Mouse (Mus musculus): Measurements from ENCODE around the gene Sema4b. TPM values are rescaled to one million over a fixed set of nuclear protein-coding genes. Genes with fewer than 3 reads are reported as not detected.

The Sema4b gene
- 15.1 and 15.9 TPM in 2 replicates for polyA plus RNA-seq (2016; fragmentation: Nextera tagmentation; extraction: Ambion mirVana)

DNA sequence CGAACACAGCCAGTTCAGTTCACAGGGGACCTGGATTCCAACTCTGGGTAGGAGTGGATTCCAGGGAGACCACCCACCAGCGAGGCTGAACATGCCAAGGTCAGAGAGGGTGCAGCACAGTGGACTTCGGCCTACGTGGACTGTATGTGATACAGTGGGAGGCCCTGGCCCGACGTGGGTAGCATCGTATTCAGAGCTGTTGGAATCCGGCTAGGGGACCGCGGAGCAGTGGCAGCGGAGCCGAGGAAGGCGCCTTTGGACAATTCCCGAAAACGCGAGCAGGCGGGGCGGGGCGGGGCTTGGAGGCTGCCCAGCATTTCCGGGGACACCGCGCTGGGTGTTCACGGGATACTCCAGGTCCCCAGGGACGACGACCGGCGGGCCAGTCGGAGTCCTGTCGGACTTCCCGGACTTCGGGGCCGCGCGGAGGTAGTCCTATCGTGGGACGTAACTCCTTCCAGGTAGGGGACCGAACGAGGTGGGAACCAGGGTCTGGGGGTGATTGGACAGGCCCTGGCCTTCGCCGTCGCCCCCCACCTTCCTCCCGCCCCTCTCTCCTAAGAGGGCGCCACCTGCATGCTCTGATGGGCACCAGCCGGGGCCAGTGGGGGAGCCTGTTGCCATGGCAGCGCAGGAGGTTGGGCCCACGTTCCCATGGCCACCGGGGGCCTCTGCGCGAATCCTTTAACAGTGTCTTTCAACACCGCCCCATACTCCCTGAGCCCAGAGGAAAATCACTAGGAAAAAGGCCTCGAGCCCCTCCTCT is at the start of gene Sema4b:
Sema4b (plus strand) TSS at position 311 of the 766 bp plus-strand sequence.
- Histone ChIP-seq H3K9me3 (no peaks in the 10 kb centered on the region), H3K4me3 (peak within 1 kb of the TSS; percentile 64), H3K27ac (peak within 1 kb of the TSS; percentile 97), H3K36me3 (replicated peaks) (peaks cover 6% of the 10 kb centered on the region; the same call in 1 of the 2 replicates), H3K27me3 (ENCODE audit: poor library complexity, severe bottlenecking) (no peaks in the 10 kb centered on the region), H3K4me1 (peaks cover 78% of the 10 kb centered on the region)
- WGBS: under 1% methylated on average over 51 of the region's 51 CpGs
- DNase-seq (ENCODE audit: extremely low spot score, low spot score): peak; percentile 95

DNA sequence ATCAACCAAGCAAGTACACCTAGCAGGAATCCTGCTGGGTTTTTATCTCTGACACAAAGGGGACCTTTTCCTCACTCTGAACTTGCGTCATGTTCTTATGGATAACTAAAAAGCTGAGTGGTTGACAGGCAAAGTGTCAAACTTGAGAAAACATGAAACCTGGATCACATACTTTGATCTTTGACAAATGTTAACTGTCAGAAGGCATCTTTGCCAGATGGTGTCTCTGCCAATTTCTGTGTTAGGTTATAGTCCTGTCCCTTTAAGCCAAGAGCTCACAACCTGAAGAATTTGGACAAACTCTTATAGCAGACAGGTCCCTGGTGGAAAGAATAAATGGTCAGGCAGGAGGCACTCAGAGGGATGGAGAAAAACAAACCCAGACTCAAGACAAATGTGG is 48.3 kb upstream of the Sema4b start:
- no peak overlapping the region for H3K4me3 ChIP-seq
- no peak for DNase-seq (ENCODE audit: extremely low spot score, low spot score)
- no peaks in the 10 kb centered on the region for H3K36me3 ChIP-seq (replicated peaks)
- WGBS: 76% methylated on average over 1 of the region's 1 CpGs
- H3K9me3 ChIP-seq: peaks cover 11% of the 10 kb centered on the region; the same call in 1 of the 2 replicates
- no peak overlapping the region for H3K27ac ChIP-seq
- H3K27me3 ChIP-seq (ENCODE audit: poor library complexity, severe bottlenecking): no peaks in the 10 kb centered on the region
- peaks cover 28% of the 10 kb centered on the region for H3K4me1 ChIP-seq

DNA sequence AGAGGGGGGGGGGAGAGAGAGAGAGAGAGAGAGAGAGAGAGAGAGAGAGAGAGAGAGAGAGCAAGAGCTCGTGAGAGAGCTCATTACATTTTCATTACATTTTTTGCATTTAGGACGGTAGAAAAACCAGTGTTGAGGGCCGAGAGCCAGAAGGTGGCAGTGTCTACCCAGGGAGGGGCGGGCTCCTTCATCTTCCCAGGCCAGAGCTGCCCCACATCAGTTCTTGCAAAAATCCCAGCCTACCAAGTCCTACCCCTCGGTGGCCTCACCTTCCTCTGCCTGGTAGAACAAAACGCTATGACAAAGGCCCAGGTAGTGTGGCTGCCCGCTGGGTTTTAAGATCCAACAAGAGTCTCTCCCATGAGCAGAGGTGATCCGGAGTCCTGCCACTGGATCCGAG is 45.8 kb upstream of the Sema4b start:
- Histone ChIP-seq H3K4me1 (peaks cover 30% of the 10 kb centered on the region), H3K4me3 (no peak overlapping the region), H3K9me3 (peaks cover 11% of the 10 kb centered on the region; the same call in 1 of the 2 replicates), H3K27me3 (ENCODE audit: poor library complexity, severe bottlenecking) (no peaks in the 10 kb centered on the region), H3K27ac (peak overlapping the region; percentile 68), H3K36me3 (replicated peaks) (no peaks in the 10 kb centered on the region)
- peak; percentile 78 for DNase-seq (ENCODE audit: extremely low spot score, low spot score)
- WGBS: 14% methylated on average over 9 of the region's 9 CpGs

GRCm38 (mm10) chr7:80143331-80144273 is 43.0 kb upstream of the Sema4b start:
- H3K27ac ChIP-seq: peak overlapping the region; percentile 48
- WGBS: 51% methylated on average over 22 of the region's 22 CpGs
- DNase-seq (ENCODE audit: extremely low spot score, low spot score): no peak

GRCm38 (mm10) chr7:80144695-80145094 is 41.9 kb upstream of the Sema4b start:
- Histone ChIP-seq H3K4me1 (peaks cover 33% of the 10 kb centered on the region), H3K36me3 (replicated peaks) (no peaks in the 10 kb centered on the region), H3K4me3 (no peak overlapping the region), H3K27ac (no peak overlapping the region), H3K9me3 (no peaks in the 10 kb centered on the region), H3K27me3 (ENCODE audit: poor library complexity, severe bottlenecking) (no peaks in the 10 kb centered on the region)
- 90% methylated on average over 7 of the region's 7 CpGs for WGBS
- no peak for DNase-seq (ENCODE audit: extremely low spot score, low spot score)

More at GRCm38 (mm10) chr7:80143331-80144273, 43.0 kb upstream of the Sema4b start:
- H3K9me3 ChIP-seq: no peaks in the 10 kb centered on the region
- H3K4me1 ChIP-seq: peaks cover 30% of the 10 kb centered on the region
- no peaks in the 10 kb centered on the region for H3K36me3 ChIP-seq (replicated peaks)
- H3K4me3 ChIP-seq: no peak overlapping the region
- H3K27me3 ChIP-seq (ENCODE audit: poor library complexity, severe bottlenecking): no peaks in the 10 kb centered on the region

- Histone ChIP-seq H3K27me3 (ENCODE audit: poor library complexity, severe bottlenecking) (no peaks in the 10 kb centered on the region), H3K4me1 (peaks cover 23% of the 10 kb centered on the region), H3K27ac (no peak overlapping the region), H3K4me3 (no peak overlapping the region), H3K36me3 (replicated peaks) (no peaks in the 10 kb centered on the region), H3K9me3 (no peaks in the 10 kb centered on the region)
- 94% methylated on average over 8 of the region's 8 CpGs for WGBS
- no peak for DNase-seq (ENCODE audit: extremely low spot score, low spot score)
These were observed 40.6 kb upstream of the Sema4b start for GRCm38 (mm10) chr7:80146077-80146476.

DNA sequence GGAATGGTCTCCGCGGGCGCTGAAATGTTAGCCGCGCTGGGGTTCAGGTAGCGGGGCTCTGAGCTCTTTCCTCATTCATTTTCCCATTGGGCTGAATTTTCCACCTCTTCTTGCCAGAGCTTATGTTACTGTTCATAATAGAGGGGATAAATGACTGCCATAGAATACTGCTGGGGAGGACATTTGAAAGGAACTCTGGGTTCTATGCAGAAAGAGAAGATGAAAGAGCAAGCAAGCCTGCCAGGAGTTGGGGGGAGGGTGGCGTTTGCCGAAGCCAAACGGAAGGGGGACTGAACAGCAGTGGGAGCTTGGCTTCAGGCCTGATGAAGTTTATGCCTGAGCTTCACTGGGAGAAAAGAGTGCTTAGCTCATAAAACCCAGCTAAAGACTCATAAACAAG is 37.3 kb upstream of the Sema4b start:
- Histone ChIP-seq H3K27ac (0 out of 2 replicates have a peak overlapping the region, but pooled peaks have one; percentile 1), H3K4me3 (no peak overlapping the region), H3K4me1 (peaks cover 9% of the 10 kb centered on the region), H3K27me3 (ENCODE audit: poor library complexity, severe bottlenecking) (no peaks in the 10 kb centered on the region), H3K9me3 (no peaks in the 10 kb centered on the region), H3K36me3 (replicated peaks) (no peaks in the 10 kb centered on the region)
- WGBS: 71% methylated on average over 9 of the region's 9 CpGs
- no peak for DNase-seq (ENCODE audit: extremely low spot score, low spot score)

- Histone ChIP-seq H3K4me3 (no peak overlapping the region), H3K27ac (no peak overlapping the region), H3K9me3 (no peaks in the 10 kb centered on the region), H3K27me3 (ENCODE audit: poor library complexity, severe bottlenecking) (no peaks in the 10 kb centered on the region), H3K4me1 (peaks cover 16% of the 10 kb centered on the region), H3K36me3 (replicated peaks) (no peaks in the 10 kb centered on the region)
- WGBS: 62% methylated on average over 6 of the region's 6 CpGs
- no peak for DNase-seq (ENCODE audit: extremely low spot score, low spot score)
These were observed 34.5 kb upstream of the Sema4b start for GRCm38 (mm10) chr7:80152152-80152551.

GRCm38 (mm10) chr7:80152756-80153155 is 33.9 kb upstream of the Sema4b start:
- no peaks in the 10 kb centered on the region for H3K27me3 ChIP-seq (ENCODE audit: poor library complexity, severe bottlenecking)
- H3K4me3 ChIP-seq: no peak overlapping the region
- 93% methylated on average over 8 of the region's 8 CpGs for WGBS
- H3K9me3 ChIP-seq: no peaks in the 10 kb centered on the region
- H3K27ac ChIP-seq: no peak overlapping the region
- DNase-seq (ENCODE audit: extremely low spot score, low spot score): no peak
- H3K36me3 ChIP-seq (replicated peaks): no peaks in the 10 kb centered on the region
- H3K4me1 ChIP-seq: peaks cover 16% of the 10 kb centered on the region

DNA sequence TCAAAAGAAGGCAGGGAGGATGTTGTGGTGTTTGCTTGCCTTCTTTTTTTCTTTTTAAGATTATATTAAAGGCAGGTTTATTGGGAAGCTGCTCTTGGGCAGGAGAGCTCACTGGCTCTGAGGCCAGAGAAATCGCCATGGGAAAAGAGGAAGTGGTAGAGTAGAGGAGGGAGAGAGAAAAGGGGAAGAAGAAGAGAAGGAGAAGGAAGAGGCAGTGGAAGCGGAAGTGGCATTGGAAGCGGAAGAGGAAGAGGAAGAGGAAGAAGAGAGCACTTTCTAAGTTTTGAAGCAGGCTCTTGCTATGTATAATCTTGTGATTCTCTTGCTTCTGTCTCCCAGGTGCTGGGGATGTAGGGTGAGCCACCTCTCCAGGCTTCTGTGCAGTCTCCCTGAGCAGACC is 32.0 kb upstream of the Sema4b start:
- Histone ChIP-seq H3K36me3 (replicated peaks) (no peaks in the 10 kb centered on the region), H3K27ac (no peak overlapping the region), H3K27me3 (ENCODE audit: poor library complexity, severe bottlenecking) (no peaks in the 10 kb centered on the region), H3K4me1 (peaks cover 7% of the 10 kb centered on the region), H3K9me3 (no peaks in the 10 kb centered on the region), H3K4me3 (no peak overlapping the region)
- DNase-seq (ENCODE audit: extremely low spot score, low spot score): no peak
- 86% methylated on average over 3 of the region's 3 CpGs for WGBS

DNA sequence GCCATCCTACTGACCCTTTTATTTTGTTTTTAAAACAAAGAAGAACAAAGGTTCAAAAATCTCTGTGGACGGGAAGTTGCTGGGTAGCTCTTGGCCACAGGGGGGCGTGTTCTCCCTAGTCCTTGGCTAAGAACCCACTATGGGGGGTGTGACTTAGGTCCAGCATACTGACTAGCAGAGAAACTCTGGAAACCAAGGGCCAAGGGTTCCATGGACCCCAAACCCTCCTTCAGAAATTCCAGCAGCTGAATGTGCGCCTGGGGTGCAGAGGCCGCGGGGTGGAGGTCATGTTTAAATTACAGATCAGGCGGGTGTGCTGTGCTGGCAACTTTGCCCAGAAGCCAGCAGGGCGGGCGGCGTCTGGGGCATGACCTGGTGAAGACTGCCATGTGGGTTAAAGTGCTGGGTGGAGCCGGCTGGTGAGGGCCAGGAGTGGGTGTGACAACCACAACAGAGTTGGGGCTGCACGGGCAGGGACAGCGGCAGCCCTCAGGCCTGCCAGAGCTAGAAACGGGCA is 29.9 kb upstream of the Sema4b start:
- no peaks in the 10 kb centered on the region for H3K27me3 ChIP-seq (ENCODE audit: poor library complexity, severe bottlenecking)
- H3K36me3 ChIP-seq (replicated peaks): no peaks in the 10 kb centered on the region
- WGBS: 48% methylated on average over 13 of the region's 13 CpGs
- H3K9me3 ChIP-seq: no peaks in the 10 kb centered on the region
- 0 out of 2 replicates have a peak overlapping the region, but pooled peaks have one; percentile 3 for H3K4me3 ChIP-seq
- H3K27ac ChIP-seq: peak overlapping the region; percentile 52
- peaks cover 13% of the 10 kb centered on the region for H3K4me1 ChIP-seq
- DNase-seq (ENCODE audit: extremely low spot score, low spot score): peak; percentile 46

DNA sequence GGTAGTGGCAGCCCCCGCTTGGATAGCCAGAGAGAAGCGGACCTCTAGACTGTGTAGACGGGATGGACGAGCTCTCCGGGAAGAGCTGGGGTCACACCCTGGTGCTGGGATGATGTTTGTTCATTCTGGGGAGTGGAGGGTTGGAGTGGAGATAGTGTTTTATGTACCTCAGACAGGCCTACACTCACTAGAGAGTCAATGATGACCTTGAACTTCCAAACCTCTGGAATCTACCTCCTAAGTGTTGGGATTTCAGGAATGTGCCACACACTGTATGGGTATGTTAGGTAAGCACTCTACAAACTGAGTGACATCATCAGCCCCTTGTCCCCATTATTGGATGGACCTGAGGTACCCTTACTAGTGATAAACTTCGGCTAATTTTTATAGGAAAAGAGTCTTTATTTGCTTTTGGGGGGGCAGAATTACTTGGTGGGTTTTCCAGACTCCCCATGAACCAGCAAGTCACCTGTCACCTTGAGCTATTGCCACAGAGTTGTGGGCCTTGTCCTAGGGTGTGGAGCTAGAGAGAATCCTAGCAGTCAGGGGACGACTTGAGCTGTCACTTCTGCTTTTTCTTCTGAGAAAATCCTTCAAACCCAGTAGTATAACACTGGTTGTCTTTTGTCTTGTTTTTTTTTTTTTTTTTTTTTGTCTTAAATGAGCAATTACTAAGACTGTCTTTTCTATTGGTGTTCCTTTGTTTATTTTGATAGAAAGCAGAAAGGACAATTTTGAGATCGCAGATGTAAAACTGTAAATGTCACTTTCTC is 28.0 kb upstream of the Sema4b start:
- Histone ChIP-seq H3K4me3 (no peak overlapping the region), H3K36me3 (replicated peaks) (no peaks in the 10 kb centered on the region), H3K9me3 (no peaks in the 10 kb centered on the region), H3K4me1 (peaks cover 13% of the 10 kb centered on the region), H3K27me3 (ENCODE audit: poor library complexity, severe bottlenecking) (no peaks in the 10 kb centered on the region), H3K27ac (no peak overlapping the region)
- DNase-seq (ENCODE audit: extremely low spot score, low spot score): no peak
- WGBS: 88% methylated on average over 8 of the region's 8 CpGs

Measured in forebrain, embryonic 10.5 days (tissue).